Mouse (Mus musculus): ENCODE measurements at regions not wholly inside any gene's neighbourhood (a gene's known extent, or its start where the extent isn't known, plus 50 kb on each side); places are given as distances from the start of the nearest gene placed in this dataset.

- TF ChIP-seq GATA2 (IDR thresholded peaks at IDR 0.05; ENCODE audit: borderline replicate concordance, low read depth, low read length) (no peak), TAL1 (conservative IDR thresholded peaks at IDR 0.05; ENCODE audit: low read depth, low read length) (no peak), GATA1 (IDR thresholded peaks at IDR 0.05; ENCODE audit: borderline replicate concordance, low read length) (no peak), POLR2AphosphoS5 (IDR thresholded peaks at IDR 0.05; ENCODE audit: insufficient replicate concordance, low read depth, low read length) (no peak), CTCF (IDR thresholded peaks at IDR 0.05; ENCODE audit: low read depth, low read length) (no peak)
- Histone ChIP-seq H3K4me3 (ENCODE audit: low read depth, low read length) (no peak overlapping the region), H3K9me3 (replicated peaks) (peaks cover 41% of the 10 kb centered on the region), H3K4me1 (ENCODE audit: insufficient read depth, low read depth, low read length) (no peaks in the 10 kb centered on the region), H3K27me3 (ENCODE audit: insufficient read depth, low read length) (no peaks in the 10 kb centered on the region), H3K36me3 (replicated peaks) (no peaks in the 10 kb centered on the region)
- no peak for ATAC-seq (ENCODE audit: extremely low read depth, insufficient number of reproducible peaks, low FRiP score, poor library complexity, severe bottlenecking)
- no peak for DNase-seq (ENCODE audit: low spot score)
Observed at GRCm38 (mm10) chr16:5452971-5453370, 197.2 kb upstream of the Eef2kmt start.

GRCm38 (mm10) chr16:5445776-5446175 is 190.0 kb upstream of the Eef2kmt start:
- H3K4me1 ChIP-seq (ENCODE audit: insufficient read depth, low read depth, low read length), result no peaks in the 10 kb centered on the region
- ATAC-seq (ENCODE audit: extremely low read depth, insufficient number of reproducible peaks, low FRiP score, poor library complexity, severe bottlenecking) (no peak), DNase-seq (ENCODE audit: low spot score) (no peak)
- TF ChIP-seq POLR2AphosphoS5 (IDR thresholded peaks at IDR 0.05; ENCODE audit: insufficient replicate concordance, low read depth, low read length) (no peak), GATA2 (IDR thresholded peaks at IDR 0.05; ENCODE audit: borderline replicate concordance, low read depth, low read length) (no peak), GATA1 (IDR thresholded peaks at IDR 0.05; ENCODE audit: borderline replicate concordance, low read length) (no peak), CTCF (IDR thresholded peaks at IDR 0.05; ENCODE audit: low read depth, low read length) (no peak), TAL1 (conservative IDR thresholded peaks at IDR 0.05; ENCODE audit: low read depth, low read length) (no peak)
- H3K36me3 ChIP-seq (replicated peaks), result no peaks in the 10 kb centered on the region
- H3K4me3 ChIP-seq (ENCODE audit: low read depth, low read length), result no peak overlapping the region
- peaks cover 23% of the 10 kb centered on the region for H3K9me3 ChIP-seq (replicated peaks)
- no peaks in the 10 kb centered on the region for H3K27me3 ChIP-seq (ENCODE audit: insufficient read depth, low read length)

GRCm38 (mm10) chr16:5444785-5445184 is 189.0 kb upstream of the Eef2kmt start:
- Histone ChIP-seq H3K27me3 (ENCODE audit: insufficient read depth, low read length) (no peaks in the 10 kb centered on the region), H3K4me3 (ENCODE audit: low read depth, low read length) (no peak overlapping the region), H3K9me3 (replicated peaks) (peaks cover 26% of the 10 kb centered on the region), H3K36me3 (replicated peaks) (no peaks in the 10 kb centered on the region), H3K4me1 (ENCODE audit: insufficient read depth, low read depth, low read length) (no peaks in the 10 kb centered on the region)
- no peak for DNase-seq (ENCODE audit: low spot score)
- TF ChIP-seq POLR2AphosphoS5 (IDR thresholded peaks at IDR 0.05; ENCODE audit: insufficient replicate concordance, low read depth, low read length), result no peak
- no peak for ATAC-seq (ENCODE audit: extremely low read depth, insufficient number of reproducible peaks, low FRiP score, poor library complexity, severe bottlenecking)

GRCm38 (mm10) chr16:5439717-5440116 is 183.9 kb upstream of the Eef2kmt start:
- Histone ChIP-seq H3K9me3 (replicated peaks) (peaks cover 34% of the 10 kb centered on the region), H3K36me3 (replicated peaks) (no peaks in the 10 kb centered on the region), H3K27me3 (ENCODE audit: insufficient read depth, low read length) (no peaks in the 10 kb centered on the region), H3K4me3 (ENCODE audit: low read depth, low read length) (no peak overlapping the region), H3K4me1 (ENCODE audit: insufficient read depth, low read depth, low read length) (no peaks in the 10 kb centered on the region)
- ATAC-seq (ENCODE audit: extremely low read depth, insufficient number of reproducible peaks, low FRiP score, poor library complexity, severe bottlenecking), result no peak
- TF ChIP-seq POLR2AphosphoS5 (IDR thresholded peaks at IDR 0.05; ENCODE audit: insufficient replicate concordance, low read depth, low read length) (no peak), GATA2 (IDR thresholded peaks at IDR 0.05; ENCODE audit: borderline replicate concordance, low read depth, low read length) (no peak), GATA1 (IDR thresholded peaks at IDR 0.05; ENCODE audit: borderline replicate concordance, low read length) (no peak), CTCF (IDR thresholded peaks at IDR 0.05; ENCODE audit: low read depth, low read length) (no peak), TAL1 (conservative IDR thresholded peaks at IDR 0.05; ENCODE audit: low read depth, low read length) (no peak)
- DNase-seq (ENCODE audit: low spot score), result no peak

GRCm38 (mm10) chr16:5438405-5438804 is 182.6 kb upstream of the Eef2kmt start:
- Histone ChIP-seq H3K27me3 (ENCODE audit: insufficient read depth, low read length) (no peaks in the 10 kb centered on the region), H3K9me3 (replicated peaks) (peaks cover 43% of the 10 kb centered on the region), H3K36me3 (replicated peaks) (no peaks in the 10 kb centered on the region), H3K4me3 (ENCODE audit: low read depth, low read length) (no peak overlapping the region), H3K4me1 (ENCODE audit: insufficient read depth, low read depth, low read length) (no peaks in the 10 kb centered on the region)
- ATAC-seq (ENCODE audit: extremely low read depth, insufficient number of reproducible peaks, low FRiP score, poor library complexity, severe bottlenecking), result no peak
- no peak for DNase-seq (ENCODE audit: low spot score)
- no peak for TF ChIP-seq GATA2 (IDR thresholded peaks at IDR 0.05; ENCODE audit: borderline replicate concordance, low read depth, low read length)
- TF ChIP-seq POLR2AphosphoS5 (IDR thresholded peaks at IDR 0.05; ENCODE audit: insufficient replicate concordance, low read depth, low read length), result no peak
- TF ChIP-seq CTCF (IDR thresholded peaks at IDR 0.05; ENCODE audit: low read depth, low read length), result no peak
- no peak for TF ChIP-seq GATA1 (IDR thresholded peaks at IDR 0.05; ENCODE audit: borderline replicate concordance, low read length)
- TF ChIP-seq TAL1 (conservative IDR thresholded peaks at IDR 0.05; ENCODE audit: low read depth, low read length), result no peak

GRCm38 (mm10) chr16:5431689-5432088 is 175.9 kb upstream of the Eef2kmt start:
- ATAC-seq (ENCODE audit: extremely low read depth, insufficient number of reproducible peaks, low FRiP score, poor library complexity, severe bottlenecking), result no peak

GRCm38 (mm10) chr16:5431111-5431510 is 175.3 kb upstream of the Eef2kmt start:
- no peak for DNase-seq (ENCODE audit: low spot score)
- H3K4me3 ChIP-seq (ENCODE audit: low read depth, low read length), result no peak overlapping the region
- no peaks in the 10 kb centered on the region for H3K36me3 ChIP-seq (replicated peaks)
- no peaks in the 10 kb centered on the region for H3K27me3 ChIP-seq (ENCODE audit: insufficient read depth, low read length)
- H3K9me3 ChIP-seq (replicated peaks), result peaks cover 30% of the 10 kb centered on the region
- H3K4me1 ChIP-seq (ENCODE audit: insufficient read depth, low read depth, low read length), result no peaks in the 10 kb centered on the region
- ATAC-seq (ENCODE audit: extremely low read depth, insufficient number of reproducible peaks, low FRiP score, poor library complexity, severe bottlenecking), result no peak
- TF ChIP-seq GATA2 (IDR thresholded peaks at IDR 0.05; ENCODE audit: borderline replicate concordance, low read depth, low read length) (no peak), POLR2AphosphoS5 (IDR thresholded peaks at IDR 0.05; ENCODE audit: insufficient replicate concordance, low read depth, low read length) (no peak), TAL1 (conservative IDR thresholded peaks at IDR 0.05; ENCODE audit: low read depth, low read length) (no peak), CTCF (IDR thresholded peaks at IDR 0.05; ENCODE audit: low read depth, low read length) (no peak), GATA1 (IDR thresholded peaks at IDR 0.05; ENCODE audit: borderline replicate concordance, low read length) (no peak)

More at GRCm38 (mm10) chr16:5431689-5432088, 175.9 kb upstream of the Eef2kmt start:
- Histone ChIP-seq H3K4me1 (ENCODE audit: insufficient read depth, low read depth, low read length) (no peaks in the 10 kb centered on the region), H3K4me3 (ENCODE audit: low read depth, low read length) (no peak overlapping the region), H3K27me3 (ENCODE audit: insufficient read depth, low read length) (no peaks in the 10 kb centered on the region), H3K9me3 (replicated peaks) (peaks cover 33% of the 10 kb centered on the region), H3K36me3 (replicated peaks) (no peaks in the 10 kb centered on the region)
- DNase-seq (ENCODE audit: low spot score), result no peak
- TF ChIP-seq TAL1 (conservative IDR thresholded peaks at IDR 0.05; ENCODE audit: low read depth, low read length), result no peak
- no peak for TF ChIP-seq CTCF (IDR thresholded peaks at IDR 0.05; ENCODE audit: low read depth, low read length)
- no peak for TF ChIP-seq POLR2AphosphoS5 (IDR thresholded peaks at IDR 0.05; ENCODE audit: insufficient replicate concordance, low read depth, low read length)
- no peak for TF ChIP-seq GATA2 (IDR thresholded peaks at IDR 0.05; ENCODE audit: borderline replicate concordance, low read depth, low read length)
- TF ChIP-seq GATA1 (IDR thresholded peaks at IDR 0.05; ENCODE audit: borderline replicate concordance, low read length), result no peak

All from G1E (cell line).